Mouse (Mus musculus): ENCODE measurements around the gene Grtp1. TPM values are rescaled to one million over a fixed set of nuclear protein-coding genes. Genes with fewer than 3 reads are reported as not detected.

Grtp1 gene
- 11.4 TPM for polyA plus RNA-seq (2014; fragmentation: Illumina TruSeq; extraction: RNeasy Lipid Tissue Mini Kit (QIAGEN cat#74804); ENCODE audit: low read depth, low replicate concordance)

DNA sequence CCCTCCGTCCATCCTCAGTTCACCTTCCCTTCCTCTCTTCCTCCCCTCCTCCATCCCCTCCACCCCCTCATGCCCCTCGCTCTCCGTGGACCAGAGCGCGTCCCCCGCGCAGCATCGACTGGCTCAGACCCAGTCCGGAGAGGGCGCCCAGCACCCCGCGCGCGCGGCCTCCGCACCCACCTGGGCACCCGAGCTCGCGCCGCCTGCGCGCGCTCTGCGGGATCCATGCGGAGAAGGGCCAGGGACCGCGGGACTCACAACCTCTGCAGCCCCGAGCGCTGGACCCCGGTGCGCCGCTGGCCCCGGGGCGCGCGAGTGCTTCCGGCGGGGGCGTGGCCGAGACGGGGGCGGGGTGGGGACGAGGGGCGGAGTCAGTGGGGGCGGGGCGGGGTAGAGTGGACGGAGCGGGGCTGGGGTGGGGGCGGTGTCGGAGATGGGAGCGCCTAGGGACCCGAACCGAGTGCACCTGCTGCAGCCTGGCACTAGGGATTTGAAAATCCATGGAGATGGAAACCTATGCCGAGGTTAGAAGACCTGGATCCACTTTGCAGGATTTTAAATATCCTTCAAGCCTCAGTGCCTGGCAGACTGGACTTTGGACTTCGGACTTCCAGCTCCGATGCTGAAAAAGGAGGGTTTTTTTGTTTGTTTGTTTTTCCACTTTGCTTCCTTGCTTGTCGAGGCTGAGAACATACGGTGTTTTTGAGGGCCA lies at the start of gene Grtp1:
Grtp1 (minus strand) TSS at position 320 of the 712 bp plus-strand sequence.

DNA sequence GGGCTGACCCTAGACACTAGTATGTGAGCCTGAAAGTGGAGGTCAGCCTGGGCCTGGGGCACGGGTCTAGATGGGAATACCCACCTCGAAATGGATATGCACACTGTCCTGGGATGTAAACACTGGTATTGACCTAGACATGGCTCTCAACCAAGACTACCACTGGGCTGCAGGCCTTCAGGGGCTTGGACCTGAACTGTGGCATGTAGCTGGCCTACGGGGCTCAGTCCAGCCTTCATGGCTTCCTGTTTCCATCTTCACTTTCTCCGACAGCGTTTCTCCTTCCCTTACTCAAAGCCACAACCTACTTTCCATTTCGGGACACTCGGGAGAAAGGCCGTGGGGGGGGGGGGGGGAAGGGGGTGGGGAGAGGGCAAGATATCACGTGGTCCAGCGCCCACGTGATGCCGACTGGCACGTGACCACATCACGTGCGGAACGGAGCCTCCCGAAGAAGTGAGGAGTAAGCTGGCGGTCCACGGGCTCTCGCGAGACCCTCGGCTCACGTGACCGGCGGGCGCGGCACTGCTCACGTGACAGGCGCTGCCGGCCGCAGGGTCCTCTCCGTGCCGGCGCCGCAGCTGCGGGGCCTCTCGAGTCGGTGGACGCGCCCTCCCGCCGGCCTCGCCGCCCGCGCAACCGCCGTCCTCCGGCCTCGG lies 41.6 kb downstream of the Grtp1 start, which contains the start of gene Lamp1:
Lamp1 (plus strand) TSS at position 444 of the 659 bp plus-strand sequence.

Other genes with a start within 250 kb of the Grtp1 start
- 28.6 TPM for gene F7, start 174.6 kb downstream of the Grtp1 start, polyA plus RNA-seq (2014; fragmentation: Illumina TruSeq; extraction: RNeasy Lipid Tissue Mini Kit (QIAGEN cat#74804); ENCODE audit: low read depth, low replicate concordance)
- gene F10, start 163.3 kb downstream of the Grtp1 start, polyA plus RNA-seq (2014; fragmentation: Illumina TruSeq; extraction: RNeasy Lipid Tissue Mini Kit (QIAGEN cat#74804); ENCODE audit: low read depth, low replicate concordance) = 257 TPM
- gene Proz, start 139.7 kb downstream of the Grtp1 start, polyA plus RNA-seq (2014; fragmentation: Illumina TruSeq; extraction: RNeasy Lipid Tissue Mini Kit (QIAGEN cat#74804); ENCODE audit: low read depth, low replicate concordance) = 154 TPM
- 5.4 TPM for gene Pcid2, start 95.2 kb downstream of the Grtp1 start, polyA plus RNA-seq (2014; fragmentation: Illumina TruSeq; extraction: RNeasy Lipid Tissue Mini Kit (QIAGEN cat#74804); ENCODE audit: low read depth, low replicate concordance)
- 79.7 TPM for gene Cul4a, start 95.0 kb downstream of the Grtp1 start, polyA plus RNA-seq (2014; fragmentation: Illumina TruSeq; extraction: RNeasy Lipid Tissue Mini Kit (QIAGEN cat#74804); ENCODE audit: low read depth, low replicate concordance)
- 466 TPM for gene Lamp1, start 41.5 kb downstream of the Grtp1 start, polyA plus RNA-seq (2014; fragmentation: Illumina TruSeq; extraction: RNeasy Lipid Tissue Mini Kit (QIAGEN cat#74804); ENCODE audit: low read depth, low replicate concordance)
- gene Adprhl1, start 53.5 kb upstream of the Grtp1 start, polyA plus RNA-seq (2014; fragmentation: Illumina TruSeq; extraction: RNeasy Lipid Tissue Mini Kit (QIAGEN cat#74804); ENCODE audit: low read depth, low replicate concordance) = not detected
- 6.8 TPM for gene Dcun1d2, start 87.5 kb upstream of the Grtp1 start, polyA plus RNA-seq (2014; fragmentation: Illumina TruSeq; extraction: RNeasy Lipid Tissue Mini Kit (QIAGEN cat#74804); ENCODE audit: low read depth, low replicate concordance)
- gene Tmco3, start 87.6 kb upstream of the Grtp1 start, polyA plus RNA-seq (2014; fragmentation: Illumina TruSeq; extraction: RNeasy Lipid Tissue Mini Kit (QIAGEN cat#74804); ENCODE audit: low read depth, low replicate concordance) = 6.7 TPM
- gene Tfdp1, start 138.1 kb upstream of the Grtp1 start, polyA plus RNA-seq (2014; fragmentation: Illumina TruSeq; extraction: RNeasy Lipid Tissue Mini Kit (QIAGEN cat#74804); ENCODE audit: low read depth, low replicate concordance) = 10.9 TPM
- not detected for gene Atp4b, start 196.2 kb upstream of the Grtp1 start, polyA plus RNA-seq (2014; fragmentation: Illumina TruSeq; extraction: RNeasy Lipid Tissue Mini Kit (QIAGEN cat#74804); ENCODE audit: low read depth, low replicate concordance)
- gene Grk1, start 204.5 kb upstream of the Grtp1 start, polyA plus RNA-seq (2014; fragmentation: Illumina TruSeq; extraction: RNeasy Lipid Tissue Mini Kit (QIAGEN cat#74804); ENCODE audit: low read depth, low replicate concordance) = not detected
- gene Tmem255b, start 234.6 kb upstream of the Grtp1 start, polyA plus RNA-seq (2014; fragmentation: Illumina TruSeq; extraction: RNeasy Lipid Tissue Mini Kit (QIAGEN cat#74804); ENCODE audit: low read depth, low replicate concordance) = not detected